Mouse (Mus musculus) kidney, postnatal 0 days (tissue): ENCODE measurements at regions not wholly inside any gene's neighbourhood (a gene's known extent, or its start where the extent isn't known, plus 50 kb on each side); places are given as distances from the start of the nearest gene placed in this dataset.
A peak's percentile ranks its signal among the peaks of the same experiment; 100 is the strongest.

ENCODE experiments used
- ATAC-seq: fragments of 200-750 bp; cut with Nextera tagmentation; replicated peaks from 2 replicates; pipeline ENCODE4 v1.8.0; 2017; ENCODE audit warnings: low read depth, moderate number of reproducible peaks, moderate TSS enrichment, moderate library complexity; ENCODE audit not compliant: low FRiP score
- DNase-seq: peaks from one replicate; pipeline ENCODE4 v3.0.0-alpha.2; 2016; ENCODE audit warnings: low spot score
- H3K27ac ChIP-seq: fragments of 300-500 bp; sonication (generic); 2 replicates; pipeline ENCODE4 v1.5.1; 2014; ENCODE audit warnings: mild to moderate bottlenecking
- H3K27me3 ChIP-seq: fragments of 300-500 bp; sonication (generic); 2 replicates; pipeline ENCODE4 v1.6.1; 2014; ENCODE audit warnings: low read length, mixed read lengths; ENCODE audit not compliant: insufficient read depth
- H3K36me3 ChIP-seq: fragments of 300-500 bp; sonication (generic); 2 replicates; pipeline ENCODE4 v1.6.1; 2014; ENCODE audit warnings: low read length, mixed read lengths; ENCODE audit not compliant: insufficient read depth
- H3K4me1 ChIP-seq: fragments of 300-500 bp; sonication (generic); replicated peaks from 2 replicates; pipeline ENCODE4 v1.6.1; 2014; ENCODE audit warnings: antibody characterized with exemption, low read length, mixed read lengths; ENCODE audit not compliant: insufficient read depth
- H3K4me2 ChIP-seq: fragments of 300-500 bp; sonication (generic); 2 replicates; pipeline ENCODE4 v1.6.1; 2014; ENCODE audit warnings: mild to moderate bottlenecking, low read length, moderate library complexity, mixed read lengths
- H3K4me3 ChIP-seq: fragments of 300-500 bp; sonication (generic); replicated peaks from 2 replicates; pipeline ENCODE4 v1.5.1; 2014; ENCODE audit warnings: low read depth, low read length
- H3K9ac ChIP-seq: fragments of 300-500 bp; sonication (generic); 2 replicates; pipeline ENCODE4 v1.6.1; 2014; ENCODE audit warnings: low read depth, low read length
- H3K9me3 ChIP-seq: fragments of 300-500 bp; sonication (generic); replicated peaks from 2 replicates; pipeline ENCODE4 v1.6.1; 2016; ENCODE audit warnings: low read length, inconsistent platforms, mixed read lengths
- CTCF ChIP-seq: IDR thresholded peaks from 2 replicates; pipeline ENCODE4 v1.5.1; 2016; ENCODE audit warnings: antibody characterized with exemption, low read depth, mild to moderate bottlenecking, moderate library complexity
- WGBS: fragments of 180-500 bp; shearing (Covaris S2); extraction: QIAGEN DNeasy Blood & Tissue Kit; methylation state at CpG from one replicate; pipeline ENCODE4 v1.1.7; 2014; 5-methylcytosine and 5-hydroxymethylcytosine counted together

DNA sequence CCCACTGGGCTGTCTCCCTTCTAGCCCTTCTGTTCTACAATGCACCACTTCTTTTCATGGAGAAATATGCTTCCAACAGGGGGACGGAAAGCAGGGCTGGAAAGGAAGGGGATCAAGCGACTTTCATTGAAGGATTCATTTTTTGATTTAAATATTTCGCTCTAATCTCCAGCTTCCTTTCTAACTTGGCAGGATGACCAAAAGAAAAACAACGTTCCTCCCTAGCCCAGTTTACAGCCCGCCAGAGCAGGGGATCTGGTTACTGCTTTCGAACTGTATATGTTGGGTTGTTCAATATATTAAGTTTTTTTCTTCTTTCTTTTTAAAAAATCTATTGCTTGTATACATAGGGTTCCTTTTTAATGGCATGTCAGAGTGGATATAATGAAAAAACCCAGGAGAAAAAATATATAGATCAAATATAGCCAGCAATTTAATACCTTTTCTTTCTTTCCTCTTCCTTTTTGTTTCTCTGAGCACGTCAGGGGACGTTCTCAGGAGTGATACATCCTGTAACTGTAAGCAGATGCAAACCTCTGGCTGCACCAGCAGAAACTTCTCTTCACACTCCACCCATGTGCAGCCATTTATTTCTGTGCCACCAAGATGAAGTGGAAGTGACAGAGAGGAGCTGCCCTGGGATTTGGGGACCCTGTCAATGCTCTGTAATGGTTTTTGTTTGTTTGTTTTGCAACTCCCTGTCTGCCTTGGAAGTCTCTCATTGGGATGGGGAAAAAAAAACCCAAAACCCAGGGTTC, 406.7 kb downstream of the Ccdc171 start:
- H3K9me3 ChIP-seq: no peaks in the 10 kb centered on the region
- no peak overlapping the region for H3K4me3 ChIP-seq
- no peak overlapping the region for H3K27ac ChIP-seq
- 27% methylated on average over 8 of the region's 8 CpGs for WGBS
- H3K9ac ChIP-seq: no peak overlapping the region
- TF ChIP-seq CTCF: peak; percentile 13; the same call in 1 of the 2 replicates
- H3K36me3 ChIP-seq: no peaks in the 10 kb centered on the region
- no peaks in the 10 kb centered on the region for H3K27me3 ChIP-seq
- no peak overlapping the region for H3K4me2 ChIP-seq
- no peaks in the 10 kb centered on the region for H3K4me1 ChIP-seq
- DNase-seq (peak; percentile 65), ATAC-seq (no peak)

DNA sequence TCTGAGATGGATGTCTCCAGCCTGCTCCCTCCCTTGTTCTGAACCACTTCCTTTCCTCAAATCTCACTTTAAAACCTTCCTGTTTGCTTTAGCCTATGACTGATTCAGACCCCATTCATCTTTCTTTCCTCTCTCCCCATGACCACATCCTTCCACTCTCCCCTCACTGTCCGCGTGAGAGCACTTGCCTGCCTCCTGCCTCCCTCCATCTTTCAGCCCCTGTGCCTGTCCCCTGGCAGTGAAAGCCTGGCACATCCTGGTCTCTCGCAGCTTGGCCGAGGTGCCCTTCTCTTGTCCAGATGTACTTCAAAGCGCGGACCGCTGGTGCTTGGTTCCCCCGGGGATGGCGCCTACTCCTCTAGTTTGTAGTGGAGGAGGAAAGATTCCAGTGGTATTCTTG, 416.3 kb downstream of the Ccdc171 start:
- H3K9ac ChIP-seq: no peak overlapping the region
- H3K4me1 ChIP-seq: no peaks in the 10 kb centered on the region
- DNase-seq (no peak), ATAC-seq (no peak; the same call in 1 of the 2 replicates)
- TF ChIP-seq CTCF: no peak
- H3K27ac ChIP-seq: peak overlapping the region; percentile 68
- H3K4me3 ChIP-seq: no peak overlapping the region
- peak overlapping the region; percentile 30; the same call in 1 of the 2 replicates for H3K4me2 ChIP-seq
- no peaks in the 10 kb centered on the region for H3K27me3 ChIP-seq
- 41% methylated on average over 9 of the region's 9 CpGs for WGBS
- no peaks in the 10 kb centered on the region for H3K36me3 ChIP-seq
- no peaks in the 10 kb centered on the region for H3K9me3 ChIP-seq

DNA sequence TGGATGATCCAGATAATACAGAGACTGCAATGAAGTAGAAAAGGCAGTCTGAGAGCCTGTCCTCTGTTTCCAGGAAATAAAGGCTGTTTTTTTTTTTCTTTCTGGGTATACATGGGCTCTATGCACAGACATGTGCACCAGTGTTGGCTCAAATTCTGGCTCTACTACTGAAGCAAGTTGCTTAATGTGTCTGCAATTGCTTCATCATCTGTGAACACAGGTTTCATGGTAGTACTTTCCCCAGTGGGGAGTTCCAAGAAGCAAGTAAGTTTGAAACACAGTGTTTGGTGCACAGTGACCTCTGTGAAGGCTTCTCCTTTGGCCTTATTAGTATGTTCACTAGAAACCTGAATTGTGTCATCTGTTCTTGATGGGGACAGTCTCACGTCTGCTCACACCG, 424.3 kb downstream of the Ccdc171 start:
- no peaks in the 10 kb centered on the region for H3K9me3 ChIP-seq
- H3K4me1 ChIP-seq: no peaks in the 10 kb centered on the region
- no peaks in the 10 kb centered on the region for H3K27me3 ChIP-seq
- no peak overlapping the region for H3K9ac ChIP-seq
- WGBS: 90% methylated on average over 2 of the region's 2 CpGs
- H3K4me2 ChIP-seq: no peak overlapping the region
- no peak overlapping the region for H3K4me3 ChIP-seq
- DNase-seq: no peak
- no peak for TF ChIP-seq CTCF
- no peak for ATAC-seq
- no peaks in the 10 kb centered on the region for H3K36me3 ChIP-seq
- no peak overlapping the region for H3K27ac ChIP-seq

DNA sequence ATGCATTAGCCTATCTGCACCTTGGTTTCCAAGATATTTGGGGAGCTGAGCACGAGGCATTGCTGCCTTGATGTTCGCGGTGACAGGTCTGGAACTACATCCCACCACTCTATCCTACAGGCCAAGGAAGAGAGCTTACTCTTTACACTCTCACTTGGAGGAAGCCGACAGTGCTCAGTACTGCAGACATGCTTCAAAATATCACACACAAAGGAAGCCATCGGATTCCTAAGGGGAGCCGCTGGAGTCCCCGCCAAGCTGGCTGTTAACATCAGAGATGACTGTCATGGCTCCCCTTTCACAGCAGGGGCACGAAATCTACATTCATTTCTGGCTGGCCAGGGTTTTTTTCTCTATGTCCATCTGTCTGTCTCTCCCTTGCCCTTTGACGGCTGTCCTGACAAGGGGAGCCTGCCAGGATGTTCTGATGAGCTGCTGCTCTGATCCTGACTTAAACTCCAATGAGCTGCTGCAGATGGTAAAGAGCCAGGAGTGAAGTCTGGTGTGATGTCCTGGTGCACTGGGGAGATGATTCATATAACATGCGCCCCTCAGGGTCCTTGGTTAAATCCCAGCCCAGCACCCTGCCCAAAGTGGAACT, 425.6 kb downstream of the Ccdc171 start:
- H3K4me1 ChIP-seq: no peaks in the 10 kb centered on the region
- H3K4me2 ChIP-seq: no peak overlapping the region
- ATAC-seq: no peak
- no peak for TF ChIP-seq CTCF
- H3K4me3 ChIP-seq: no peak overlapping the region
- 80% methylated on average over 10 of the region's 10 CpGs for WGBS
- H3K9me3 ChIP-seq: no peaks in the 10 kb centered on the region
- H3K9ac ChIP-seq: no peak overlapping the region
- DNase-seq: no peak
- no peaks in the 10 kb centered on the region for H3K27me3 ChIP-seq
- no peaks in the 10 kb centered on the region for H3K36me3 ChIP-seq
- no peak overlapping the region for H3K27ac ChIP-seq

DNA sequence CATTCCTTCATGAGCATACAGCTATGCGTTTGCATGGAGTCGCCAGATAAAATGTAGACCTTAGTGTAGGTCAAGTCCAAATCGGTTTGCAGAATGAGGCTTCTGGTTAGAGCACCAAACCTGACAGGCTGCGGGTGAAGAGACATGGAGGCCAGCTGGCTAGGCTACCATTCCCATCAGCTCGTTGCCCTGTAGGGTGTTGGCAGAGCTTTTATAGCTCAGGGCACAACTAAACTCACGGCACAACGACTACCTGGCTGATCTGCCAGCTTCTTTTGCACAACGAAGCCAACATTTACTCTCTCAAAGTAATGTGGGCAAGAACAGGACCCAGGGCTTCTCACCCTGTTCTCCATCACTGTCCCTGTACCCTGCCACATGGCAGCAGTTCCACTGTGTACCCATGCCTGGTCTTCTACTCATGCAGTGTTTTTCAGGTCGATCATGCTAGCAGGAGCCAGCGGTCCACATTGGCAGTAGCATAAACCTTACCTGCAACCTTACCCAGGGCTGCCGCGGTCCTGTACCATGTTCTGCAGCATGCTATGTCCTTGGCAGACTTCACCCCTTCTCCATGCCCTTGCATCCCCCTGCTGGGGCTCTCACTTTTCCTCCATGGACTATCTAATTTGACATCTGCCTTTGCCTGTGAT, 431.0 kb downstream of the Ccdc171 start:
- no peak for DNase-seq
- no peak for TF ChIP-seq CTCF
- Histone ChIP-seq H3K4me3 (no peak overlapping the region), H3K27ac (no peak overlapping the region), H3K9me3 (no peaks in the 10 kb centered on the region), H3K9ac (no peak overlapping the region), H3K27me3 (no peaks in the 10 kb centered on the region), H3K36me3 (no peaks in the 10 kb centered on the region), H3K4me1 (no peaks in the 10 kb centered on the region), H3K4me2 (no peak overlapping the region)
- 88% methylated on average over 12 of the region's 12 CpGs for WGBS
- no peak for ATAC-seq

DNA sequence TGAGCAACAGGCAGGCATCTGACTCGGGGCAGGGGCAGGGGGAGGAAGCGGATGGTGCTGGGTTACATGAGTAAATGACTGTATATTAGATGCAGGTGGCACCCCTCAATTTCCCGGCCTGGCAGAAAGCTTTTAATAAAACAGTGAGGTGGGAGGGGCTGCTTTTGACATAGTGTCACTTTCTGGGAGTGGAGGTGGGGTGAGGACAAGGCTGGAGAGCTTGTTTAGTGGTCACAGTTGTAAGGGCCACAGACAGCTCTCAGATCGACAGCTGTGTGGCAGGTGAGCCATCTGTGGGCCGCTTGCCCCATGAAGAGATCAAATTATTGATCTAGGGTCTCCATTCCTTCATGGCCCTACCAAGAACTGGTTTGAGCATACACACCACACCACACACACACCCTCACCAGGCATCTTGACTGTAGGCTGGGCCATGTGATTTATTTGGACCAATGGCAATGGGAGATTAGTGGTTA, 431.9 kb downstream of the Ccdc171 start:
- Histone ChIP-seq H3K27ac (no peak overlapping the region), H3K9me3 (no peaks in the 10 kb centered on the region), H3K9ac (no peak overlapping the region), H3K4me2 (no peak overlapping the region), H3K4me3 (no peak overlapping the region), H3K36me3 (no peaks in the 10 kb centered on the region), H3K4me1 (no peaks in the 10 kb centered on the region), H3K27me3 (no peaks in the 10 kb centered on the region)
- TF ChIP-seq CTCF: no peak
- WGBS: 32% methylated on average over 5 of the region's 5 CpGs
- ATAC-seq (no peak), DNase-seq (peak; percentile 61)
